Mouse (Mus musculus) small intestine, adult 2 months (tissue): Measurements from ENCODE around the gene Topbp1.

Experiments used
- CTCF ChIP-seq: fragments of 200-500 bp; IDR thresholded peaks from 2 replicates; pipeline ENCODE4 v1.5.1; 2012; ENCODE audit warnings: low read depth, mild to moderate bottlenecking, control low read depth, inconsistent platforms, low read length, moderate library complexity, mixed read lengths; ENCODE audit not compliant: insufficient replicate concordance, insufficient read length; ENCODE audit errors: extremely low read depth
- POLR2A ChIP-seq: fragments of 200-500 bp; IDR thresholded peaks from 2 replicates; pipeline ENCODE4 v1.6.1; 2012; ENCODE audit warnings: low read depth, mild to moderate bottlenecking, control low read depth, inconsistent platforms, low read length, moderate library complexity

GRCm38 (mm10) chr9:103302239-103302638, 2.8 kb upstream of the Topbp1 start:
- TF ChIP-seq POLR2A: no peak
- TF ChIP-seq CTCF: no peak
